ENCODE assay signal across 10 mouse cellular contexts in the genomic region with DNA sequence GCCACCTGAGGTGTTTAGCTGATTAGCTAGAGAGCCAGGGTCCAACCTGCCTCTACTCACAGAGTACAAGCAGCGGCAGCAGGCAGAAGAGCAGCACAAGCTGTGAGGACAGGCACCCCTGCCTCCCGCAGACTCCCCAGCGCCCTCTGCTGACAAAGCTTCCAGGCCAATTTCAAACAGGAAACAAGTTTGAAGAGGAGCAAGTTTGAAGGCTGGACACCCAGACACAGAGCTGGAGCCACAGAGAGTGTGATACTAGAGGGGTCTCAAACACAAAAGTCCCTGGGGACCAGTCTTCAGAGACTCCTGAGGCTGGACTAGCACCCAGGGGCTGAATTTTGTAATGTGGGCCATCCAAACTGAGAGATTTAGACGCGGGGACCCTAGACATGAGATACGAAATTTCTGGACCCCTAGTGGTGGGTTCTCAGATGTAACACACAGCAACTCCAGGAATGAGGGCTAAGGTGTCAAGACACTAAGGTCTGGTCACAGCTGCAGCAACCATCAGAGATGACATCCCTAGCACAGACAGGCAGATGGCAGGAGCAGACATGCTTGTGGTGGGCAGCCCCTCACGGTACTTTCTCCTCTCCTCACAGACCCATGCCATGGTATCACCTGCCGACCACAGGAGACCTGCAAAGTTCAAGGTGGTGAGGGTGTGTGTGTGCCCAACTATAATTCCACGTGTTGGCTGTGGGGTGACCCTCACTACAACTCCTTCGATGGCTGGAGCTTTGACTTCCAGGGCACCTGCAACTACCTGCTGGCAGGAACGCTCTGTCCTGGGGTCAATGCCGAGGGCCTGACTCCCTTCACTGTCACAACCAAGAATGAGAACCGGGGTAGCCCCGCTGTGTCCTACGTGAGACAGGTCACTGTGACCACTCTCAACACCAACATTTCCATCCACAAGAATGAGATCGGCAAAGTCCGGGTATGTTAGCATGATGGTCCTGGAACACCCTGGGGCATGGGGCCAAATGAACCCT. TPM values are rescaled to one million over a fixed set of nuclear protein-coding genes. Genes with fewer than 3 reads are reported as not detected.
DNase-seq lines count a peak whose midpoint lies in the region; ATAC-seq and TF ChIP-seq lines count a peak whose summit lies in the region.
"Had no signal": no experiment of that assay in that cellular context is flagged by ENCODE, and none has a peak within 500 bp of the region (broad histone marks: within the 10 kb centered on the region; RNA-seq: fewer than 3 reads in every experiment).

No protein-coding gene starts in this region.

- no peaks in the 10 kb centered on the region for H3K4me1 ChIP-seq in midbrain, embryonic 11.5 days (ENCODE audit: control insufficient read depth, insufficient read depth, low read length)
- H3K4me1 ChIP-seq in midbrain, embryonic 13.5 days (replicated peaks): peaks cover 4% of the 10 kb centered on the region; the same call in 1 of the 2 replicates
- no peaks in the 10 kb centered on the region for H3K4me1 ChIP-seq in stomach, postnatal 0 days (replicated peaks; ENCODE audit: control insufficient read depth, insufficient read depth)

- H3K9ac ChIP-seq in midbrain, embryonic 11.5 days (ENCODE audit: low read length): no peak overlapping the region
- no peak overlapping the region for H3K9ac ChIP-seq in midbrain, embryonic 13.5 days (replicated peaks)
- H3K9ac ChIP-seq in stomach, postnatal 0 days (ENCODE audit: low read length): no peak overlapping the region

- no peaks in the 10 kb centered on the region for H3K27me3 ChIP-seq in midbrain, embryonic 11.5 days (ENCODE audit: control insufficient read depth, insufficient read depth, low read length)
- peaks cover 3% of the 10 kb centered on the region; the same call in 1 of the 2 replicates for H3K27me3 ChIP-seq in midbrain, embryonic 13.5 days
- H3K27me3 ChIP-seq in stomach, postnatal 0 days (ENCODE audit: control insufficient read depth, insufficient read depth, low read length): no peaks in the 10 kb centered on the region

- H3K4me2 ChIP-seq in midbrain, embryonic 11.5 days: no peak overlapping the region
- H3K4me2 ChIP-seq in midbrain, embryonic 13.5 days (replicated peaks): no peak overlapping the region
- no peak overlapping the region for H3K4me2 ChIP-seq in stomach, postnatal 0 days (replicated peaks; ENCODE audit: low read depth)

- WGBS in midbrain, embryonic 11.5 days: 69% methylated on average over 17 of the region's 17 CpGs
- 65% methylated on average over 17 of the region's 17 CpGs for WGBS in midbrain, embryonic 13.5 days
- 67% methylated on average over 17 of the region's 17 CpGs for WGBS in stomach, postnatal 0 days

- no peak overlapping the region for H3K27ac ChIP-seq in midbrain, embryonic 11.5 days (ENCODE audit: low read depth, low read length)
- H3K27ac ChIP-seq in midbrain, embryonic 13.5 days: no peak overlapping the region
- no peak overlapping the region for H3K27ac ChIP-seq in stomach, postnatal 0 days (replicated peaks)

- H3K9me3 ChIP-seq in midbrain, embryonic 11.5 days (ENCODE audit: control insufficient read depth, low read length): peaks cover 8% of the 10 kb centered on the region; the same call in 1 of the 2 replicates
- H3K9me3 ChIP-seq in midbrain, embryonic 13.5 days: peaks cover 12% of the 10 kb centered on the region
- H3K9me3 ChIP-seq in stomach, postnatal 0 days (ENCODE audit: control insufficient read depth, low read length): no peaks in the 10 kb centered on the region

- peak; percentile 18 for DNase-seq in embryo, embryonic 10.5 days (ENCODE audit: low spot score)
- no peak for DNase-seq in embryo, embryonic 10 days (ENCODE audit: low spot score)
- peak; percentile 85 for DNase-seq in midbrain, embryonic 11.5 days (ENCODE audit: low spot score, missing footprints)
- DNase-seq in adrenal gland, postnatal 14 days: peak; percentile 64
- peak; percentile 50 for DNase-seq in left cerebral cortex, postnatal 4 days
- DNase-seq in stomach, postnatal 0 days (ENCODE audit: low spot score): peak; percentile 66

- ATAC-seq in midbrain, embryonic 11.5 days (ENCODE audit: low FRiP score): no peak
- no peak for ATAC-seq in midbrain, embryonic 13.5 days
- no peak for ATAC-seq in stomach, postnatal 0 days (ENCODE audit: low FRiP score, low TSS enrichment)
- no peak for ATAC-seq in erythroblast, adult 5-6 weeks (replicated peaks; ENCODE audit: low FRiP score, poor library complexity, severe bottlenecking)

- intact Hi-C loops in left cerebral cortex, postnatal 4 days (cut with DNase I): loop anchor here (10.0 kb wide), 1 partner anchor 54 kb away; no protein-coding TSS in a partner anchor

- TF ChIP-seq CTCF in stomach, postnatal 0 days (IDR thresholded peaks at IDR 0.05; ENCODE audit: low read depth): peak; percentile 72

- H3K36me3 ChIP-seq in midbrain, embryonic 11.5 days (ENCODE audit: control insufficient read depth, insufficient read depth, low read length): no peaks in the 10 kb centered on the region
- no peaks in the 10 kb centered on the region for H3K36me3 ChIP-seq in midbrain, embryonic 13.5 days
- H3K36me3 ChIP-seq in stomach, postnatal 0 days (ENCODE audit: control insufficient read depth, insufficient read depth, low read length): no peaks in the 10 kb centered on the region

- H3K4me3 ChIP-seq in midbrain, embryonic 11.5 days (ENCODE audit: low read depth, low read length): no peak overlapping the region
- H3K4me3 ChIP-seq in midbrain, embryonic 13.5 days (replicated peaks): no peak overlapping the region
- H3K4me3 ChIP-seq in stomach, postnatal 0 days (ENCODE audit: low read depth, low read length): no peak overlapping the region
- H3K4me3 ChIP-seq: erythroblast, embryonic 14.5 days had no signal

- no peak for TF ChIP-seq EP300 in stomach, postnatal 0 days (optimal IDR thresholded peaks at IDR 0.05)

RNA-seq across cellular contexts. Expression of a gene that starts 28.4 kb away (rescaled TPM):
- 0.03 and 0.08 TPM in 2 replicates for polyA plus RNA-seq in midbrain, embryonic 11.5 days (2014; fragmentation: Nextera tagmentation; extraction: Ambion mirVana)
- polyA plus RNA-seq in midbrain, embryonic 13.5 days (2015; fragmentation: Nextera tagmentation; extraction: Ambion mirVana): 0.05 TPM in 2 replicates
- total RNA-seq in adrenal gland, postnatal 14 days (2021): not detected in 2 replicates
- total RNA-seq in left cerebral cortex, postnatal 4 days (2021): not detected
- polyA plus RNA-seq in stomach, postnatal 0 days (2015; fragmentation: Nextera tagmentation; extraction: Ambion mirVana): 0.08 and 0.12 TPM in 2 replicates
- not detected in 2 replicates for total RNA-seq in erythroblast, adult 5-6 weeks (2015; ENCODE audit: low replicate concordance)
- total RNA-seq in erythroblast, adult 5-6 weeks (2017; ENCODE audit: low replicate concordance): 0.28 TPM in 1 of 2 replicates, not detected in the other
- total RNA-seq: left cerebral cortex, postnatal 14 days had no signal

RNA-seq across cellular contexts. Expression of a gene that starts 29.9 kb away (rescaled TPM):
- polyA plus RNA-seq in midbrain, embryonic 11.5 days (2014; fragmentation: Nextera tagmentation; extraction: Ambion mirVana): not detected in 2 replicates
- 0.24 TPM in 1 of 2 replicates, not detected in the other for polyA plus RNA-seq in midbrain, embryonic 13.5 days (2015; fragmentation: Nextera tagmentation; extraction: Ambion mirVana)
- total RNA-seq in adrenal gland, postnatal 14 days (2021): not detected in 2 replicates
- under 1 TPM in 1 of 2 experiments, not detected in 1; 0.10 TPM for total RNA-seq in left cerebral cortex, postnatal 4 days (2021)
- 17.1 and 32.2 TPM in 2 replicates for polyA plus RNA-seq in stomach, postnatal 0 days (2015; fragmentation: Nextera tagmentation; extraction: Ambion mirVana)
- total RNA-seq in erythroblast, adult 5-6 weeks (2015; ENCODE audit: low replicate concordance): not detected in 2 replicates
- not detected in 2 replicates for total RNA-seq in erythroblast, adult 5-6 weeks (2017; ENCODE audit: low replicate concordance)
- polyA plus RNA-seq: erythroblast, embryonic 14.5 days had no signal

RNA-seq across cellular contexts. Expression of a gene that starts 51.0 kb away (rescaled TPM):
- polyA plus RNA-seq in midbrain, embryonic 11.5 days (2014; fragmentation: Nextera tagmentation; extraction: Ambion mirVana): 422 and 423 TPM in 2 replicates
- 335 and 342 TPM in 2 replicates for polyA plus RNA-seq in midbrain, embryonic 13.5 days (2015; fragmentation: Nextera tagmentation; extraction: Ambion mirVana)
- 158 and 171 TPM in 2 replicates for total RNA-seq in adrenal gland, postnatal 14 days (2021)
- 100 to 1,000 TPM; 139 to 142 TPM for total RNA-seq in left cerebral cortex, postnatal 4 days (2021)
- polyA plus RNA-seq in stomach, postnatal 0 days (2015; fragmentation: Nextera tagmentation; extraction: Ambion mirVana): 167 and 173 TPM in 2 replicates
- total RNA-seq in erythroblast, adult 5-6 weeks (2015; ENCODE audit: low replicate concordance): 42.7 and 43.7 TPM in 2 replicates
- total RNA-seq in erythroblast, adult 5-6 weeks (2017; ENCODE audit: low replicate concordance): 36.5 and 39.1 TPM in 2 replicates
